Mouse (Mus musculus) olfactory bulb, adult 2 months (tissue): ENCODE results near the gene Lrrc8a.

Experiments used
- CTCF ChIP-seq: fragments of 200-500 bp; IDR thresholded peaks from 2 replicates; pipeline ENCODE4 v1.5.1; 2012; ENCODE audit warnings: low read depth, mild to moderate bottlenecking, low read length, moderate library complexity; ENCODE audit not compliant: insufficient read depth
- POLR2A ChIP-seq: fragments of 200-500 bp; IDR thresholded peaks from 2 replicates; pipeline ENCODE4 v1.6.1; 2012; ENCODE audit warnings: mild to moderate bottlenecking, low read depth, low read length, moderate library complexity; ENCODE audit not compliant: insufficient read depth

DNA sequence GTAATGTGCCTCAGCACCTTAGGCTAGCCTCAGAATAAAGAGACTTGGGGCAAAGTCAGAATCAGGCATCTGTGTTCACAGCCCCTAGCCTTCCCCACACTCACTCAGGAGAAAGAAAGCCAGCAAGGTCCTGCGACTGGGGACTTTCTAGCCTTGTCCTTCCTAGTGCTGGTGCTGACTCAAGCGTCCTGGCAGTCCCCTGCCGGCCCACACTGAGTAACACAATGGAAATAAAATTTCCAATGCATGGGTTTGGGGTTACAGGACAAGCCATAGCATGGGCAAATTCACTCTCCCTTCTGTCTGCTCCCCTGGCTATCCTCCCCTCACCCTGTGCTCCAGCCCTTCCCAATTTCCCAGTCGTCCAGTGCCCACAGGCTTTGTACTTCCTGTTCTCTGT is 30.9 kb downstream of the Lrrc8a start:
- TF ChIP-seq POLR2A: no peak
- TF ChIP-seq CTCF: no peak
